Mouse (Mus musculus): ENCODE measurements around the gene Dnajb4. TPM values are rescaled to one million over a fixed set of nuclear protein-coding genes. Genes with fewer than 3 reads are reported as not detected.

Gene Dnajb4
- polyA plus RNA-seq, 1 experiment from 2014 or later = 36.5 TPM

- Histone ChIP-seq H3K36me3 (ENCODE audit: control insufficient read depth, insufficient read depth, low read length) (peaks cover 43% of the 10 kb centered on the region), H3K4me3 (ENCODE audit: low read depth, low read length) (no peak overlapping the region), H3K27me3 (replicated peaks; ENCODE audit: control insufficient read depth, insufficient read depth, low read length) (no peaks in the 10 kb centered on the region), H3K9me3 (ENCODE audit: control insufficient read depth, low read length) (no peaks in the 10 kb centered on the region), H3K4me2 (ENCODE audit: low read depth, low read length) (no peak overlapping the region), H3K4me1 (ENCODE audit: control insufficient read depth, insufficient read depth, low read length) (no peaks in the 10 kb centered on the region), H3K27ac (replicated peaks; ENCODE audit: low read depth, low read length) (no peak overlapping the region), H3K9ac (ENCODE audit: low read depth, low read length) (no peak overlapping the region)
- DNase-seq (ENCODE audit: low spot score) = no peak
- 91% methylated on average over 1 of the region's 1 CpGs for WGBS
- ATAC-seq (ENCODE audit: low read depth) = no peak
Measured at GRCm38 (mm10) chr3:152239592-152239991, 29.5 kb upstream of the Dnajb4 start.

GRCm38 (mm10) chr3:152238836-152239235, 28.7 kb upstream of the Dnajb4 start:
- no peaks in the 10 kb centered on the region for H3K27me3 ChIP-seq (replicated peaks; ENCODE audit: control insufficient read depth, insufficient read depth, low read length)
- H3K4me1 ChIP-seq (ENCODE audit: control insufficient read depth, insufficient read depth, low read length) = no peaks in the 10 kb centered on the region
- peak; percentile 41 for DNase-seq (ENCODE audit: low spot score)
- H3K9ac ChIP-seq (ENCODE audit: low read depth, low read length) = no peak overlapping the region
- H3K27ac ChIP-seq (replicated peaks; ENCODE audit: low read depth, low read length) = no peak overlapping the region
- H3K36me3 ChIP-seq (ENCODE audit: control insufficient read depth, insufficient read depth, low read length) = peaks cover 51% of the 10 kb centered on the region
- H3K4me3 ChIP-seq (ENCODE audit: low read depth, low read length) = no peak overlapping the region
- no peak for ATAC-seq (ENCODE audit: low read depth)
- WGBS = 68% methylated on average over 2 of the region's 2 CpGs
- no peak overlapping the region for H3K4me2 ChIP-seq (ENCODE audit: low read depth, low read length)
- no peaks in the 10 kb centered on the region for H3K9me3 ChIP-seq (ENCODE audit: control insufficient read depth, low read length)

GRCm38 (mm10) chr3:152235805-152236204, 25.7 kb upstream of the Dnajb4 start:
- Histone ChIP-seq H3K4me2 (ENCODE audit: low read depth, low read length) (no peak overlapping the region), H3K27ac (replicated peaks; ENCODE audit: low read depth, low read length) (no peak overlapping the region), H3K36me3 (ENCODE audit: control insufficient read depth, insufficient read depth, low read length) (peaks cover 75% of the 10 kb centered on the region), H3K9ac (ENCODE audit: low read depth, low read length) (no peak overlapping the region), H3K27me3 (replicated peaks; ENCODE audit: control insufficient read depth, insufficient read depth, low read length) (no peaks in the 10 kb centered on the region), H3K4me1 (ENCODE audit: control insufficient read depth, insufficient read depth, low read length) (no peaks in the 10 kb centered on the region), H3K9me3 (ENCODE audit: control insufficient read depth, low read length) (no peaks in the 10 kb centered on the region), H3K4me3 (ENCODE audit: low read depth, low read length) (no peak overlapping the region)
- DNase-seq (ENCODE audit: low spot score) = no peak
- WGBS = 97% methylated on average over 1 of the region's 1 CpGs
- no peak for ATAC-seq (ENCODE audit: low read depth)

GRCm38 (mm10) chr3:152235238-152235637, 25.1 kb upstream of the Dnajb4 start:
- ATAC-seq (ENCODE audit: low read depth) (no peak), DNase-seq (ENCODE audit: low spot score) (no peak)
- H3K27ac ChIP-seq (replicated peaks; ENCODE audit: low read depth, low read length) = no peak overlapping the region
- peaks cover 77% of the 10 kb centered on the region for H3K36me3 ChIP-seq (ENCODE audit: control insufficient read depth, insufficient read depth, low read length)
- no peaks in the 10 kb centered on the region for H3K27me3 ChIP-seq (replicated peaks; ENCODE audit: control insufficient read depth, insufficient read depth, low read length)
- no peak overlapping the region for H3K4me2 ChIP-seq (ENCODE audit: low read depth, low read length)
- H3K4me1 ChIP-seq (ENCODE audit: control insufficient read depth, insufficient read depth, low read length) = no peaks in the 10 kb centered on the region
- H3K4me3 ChIP-seq (ENCODE audit: low read depth, low read length) = no peak overlapping the region
- H3K9ac ChIP-seq (ENCODE audit: low read depth, low read length) = no peak overlapping the region
- H3K9me3 ChIP-seq (ENCODE audit: control insufficient read depth, low read length) = no peaks in the 10 kb centered on the region
- 90% methylated on average over 1 of the region's 1 CpGs for WGBS

GRCm38 (mm10) chr3:152231333-152232100, 21.4 kb upstream of the Dnajb4 start:
- no peak overlapping the region for H3K9ac ChIP-seq (ENCODE audit: low read depth, low read length)
- H3K4me3 ChIP-seq (ENCODE audit: low read depth, low read length) = no peak overlapping the region
- WGBS = 64% methylated on average over 6 of the region's 6 CpGs
- H3K36me3 ChIP-seq (ENCODE audit: control insufficient read depth, insufficient read depth, low read length) = peaks cover 83% of the 10 kb centered on the region
- H3K9me3 ChIP-seq (ENCODE audit: control insufficient read depth, low read length) = no peaks in the 10 kb centered on the region
- no peaks in the 10 kb centered on the region for H3K4me1 ChIP-seq (ENCODE audit: control insufficient read depth, insufficient read depth, low read length)
- H3K27ac ChIP-seq (replicated peaks; ENCODE audit: low read depth, low read length) = no peak overlapping the region
- ATAC-seq (ENCODE audit: low read depth) (no peak), DNase-seq (ENCODE audit: low spot score) (no peak)
- no peaks in the 10 kb centered on the region for H3K27me3 ChIP-seq (replicated peaks; ENCODE audit: control insufficient read depth, insufficient read depth, low read length)
- H3K4me2 ChIP-seq (ENCODE audit: low read depth, low read length) = no peak overlapping the region

GRCm38 (mm10) chr3:152229271-152229670, 19.2 kb upstream of the Dnajb4 start:
- H3K36me3 ChIP-seq (ENCODE audit: control insufficient read depth, insufficient read depth, low read length) = peaks cover 90% of the 10 kb centered on the region
- DNase-seq (ENCODE audit: low spot score) = no peak
- 84% methylated on average over 5 of the region's 5 CpGs for WGBS
- no peaks in the 10 kb centered on the region for H3K27me3 ChIP-seq (replicated peaks; ENCODE audit: control insufficient read depth, insufficient read depth, low read length)
- no peak overlapping the region for H3K9ac ChIP-seq (ENCODE audit: low read depth, low read length)
- H3K4me3 ChIP-seq (ENCODE audit: low read depth, low read length) = no peak overlapping the region
- H3K9me3 ChIP-seq (ENCODE audit: control insufficient read depth, low read length) = no peaks in the 10 kb centered on the region
- H3K27ac ChIP-seq (replicated peaks; ENCODE audit: low read depth, low read length) = no peak overlapping the region
- no peak overlapping the region for H3K4me2 ChIP-seq (ENCODE audit: low read depth, low read length)
- no peak for ATAC-seq (ENCODE audit: low read depth)
- H3K4me1 ChIP-seq (ENCODE audit: control insufficient read depth, insufficient read depth, low read length) = no peaks in the 10 kb centered on the region

GRCm38 (mm10) chr3:152228843-152229242, 18.7 kb upstream of the Dnajb4 start:
- Histone ChIP-seq H3K27ac (replicated peaks; ENCODE audit: low read depth, low read length) (no peak overlapping the region), H3K4me1 (ENCODE audit: control insufficient read depth, insufficient read depth, low read length) (no peaks in the 10 kb centered on the region), H3K27me3 (replicated peaks; ENCODE audit: control insufficient read depth, insufficient read depth, low read length) (no peaks in the 10 kb centered on the region), H3K36me3 (ENCODE audit: control insufficient read depth, insufficient read depth, low read length) (peaks cover 90% of the 10 kb centered on the region), H3K9me3 (ENCODE audit: control insufficient read depth, low read length) (no peaks in the 10 kb centered on the region), H3K4me2 (ENCODE audit: low read depth, low read length) (no peak overlapping the region), H3K4me3 (ENCODE audit: low read depth, low read length) (no peak overlapping the region), H3K9ac (ENCODE audit: low read depth, low read length) (no peak overlapping the region)
- no peak for ATAC-seq (ENCODE audit: low read depth)
- 94% methylated on average over 7 of the region's 7 CpGs for WGBS
- no peak for DNase-seq (ENCODE audit: low spot score)

- H3K4me2 ChIP-seq (ENCODE audit: low read depth, low read length) = no peak overlapping the region
- no peaks in the 10 kb centered on the region for H3K4me1 ChIP-seq (ENCODE audit: control insufficient read depth, insufficient read depth, low read length)
- H3K27ac ChIP-seq (replicated peaks; ENCODE audit: low read depth, low read length) = no peak overlapping the region
- H3K9ac ChIP-seq (ENCODE audit: low read depth, low read length) = no peak overlapping the region
- DNase-seq (ENCODE audit: low spot score) (no peak), ATAC-seq (ENCODE audit: low read depth) (no peak)
- no peak overlapping the region for H3K4me3 ChIP-seq (ENCODE audit: low read depth, low read length)
- H3K36me3 ChIP-seq (ENCODE audit: control insufficient read depth, insufficient read depth, low read length) = peaks cover 94% of the 10 kb centered on the region
- H3K27me3 ChIP-seq (replicated peaks; ENCODE audit: control insufficient read depth, insufficient read depth, low read length) = no peaks in the 10 kb centered on the region
- WGBS = 89% methylated on average over 7 of the region's 7 CpGs
- H3K9me3 ChIP-seq (ENCODE audit: control insufficient read depth, low read length) = no peaks in the 10 kb centered on the region
Measured at GRCm38 (mm10) chr3:152225906-152226305, 15.8 kb upstream of the Dnajb4 start.

GRCm38 (mm10) chr3:152224918-152225317, 14.8 kb upstream of the Dnajb4 start:
- no peaks in the 10 kb centered on the region for H3K27me3 ChIP-seq (replicated peaks; ENCODE audit: control insufficient read depth, insufficient read depth, low read length)
- H3K4me2 ChIP-seq (ENCODE audit: low read depth, low read length) = no peak overlapping the region
- no peak for ATAC-seq (ENCODE audit: low read depth)
- no peak overlapping the region for H3K9ac ChIP-seq (ENCODE audit: low read depth, low read length)
- no peaks in the 10 kb centered on the region for H3K9me3 ChIP-seq (ENCODE audit: control insufficient read depth, low read length)
- DNase-seq (ENCODE audit: low spot score) = no peak
- peaks cover 96% of the 10 kb centered on the region for H3K36me3 ChIP-seq (ENCODE audit: control insufficient read depth, insufficient read depth, low read length)
- H3K4me3 ChIP-seq (ENCODE audit: low read depth, low read length) = no peak overlapping the region
- H3K4me1 ChIP-seq (ENCODE audit: control insufficient read depth, insufficient read depth, low read length) = no peaks in the 10 kb centered on the region
- H3K27ac ChIP-seq (replicated peaks; ENCODE audit: low read depth, low read length) = no peak overlapping the region

All from embryonic facial prominence, embryonic 14.5 days (tissue).